ENCODE assay signal across 12 mouse cellular contexts in the genomic region with DNA sequence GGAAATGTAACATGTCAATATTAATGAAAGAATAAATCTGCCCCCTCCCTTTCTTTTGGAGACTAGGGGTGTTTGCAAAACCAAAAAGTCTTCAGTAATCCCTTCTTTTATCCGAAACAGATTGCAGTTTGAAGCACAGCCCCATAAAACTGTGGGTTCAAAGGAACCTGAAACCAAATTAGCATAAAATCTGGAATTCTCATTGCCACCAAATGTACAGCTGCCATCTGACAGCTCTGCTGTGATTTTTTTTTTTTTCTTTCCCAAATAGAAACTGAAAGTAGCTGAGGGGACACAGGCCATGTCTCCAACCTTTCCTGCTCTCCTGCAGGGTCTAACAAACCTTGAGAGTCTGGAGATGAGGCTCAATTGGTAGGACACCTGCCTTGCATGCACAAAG.
"Had no signal": no experiment of that assay in that cellular context is flagged by ENCODE, and none has a peak within 500 bp of the region (broad histone marks: within the 10 kb centered on the region; RNA-seq: fewer than 3 reads in every experiment).

No protein-coding gene starts in this region.

- H3K27me3 ChIP-seq: limb, embryonic 13.5 days; liver, embryonic 13.5 days had no signal

- H3K9ac ChIP-seq: limb, embryonic 13.5 days; liver, embryonic 13.5 days had no signal

- H3K27ac ChIP-seq: kidney, postnatal 0 days; limb, embryonic 13.5 days; liver, embryonic 13.5 days had no signal

- DNase-seq: kidney, postnatal 25 days; left cerebral cortex, postnatal 4 days; liver, embryonic 13.5 days; lung, adult 2 months; lung, postnatal 14 days; lung, postnatal 4 days; midbrain, embryonic 14.5 days; thymus, adult 18-20 months; thymus, postnatal 36 days had no signal

- H3K4me1 ChIP-seq: liver, embryonic 13.5 days had no signal

- H3K36me3 ChIP-seq: limb, embryonic 13.5 days; liver, embryonic 13.5 days had no signal

- H3K4me2 ChIP-seq: limb, embryonic 13.5 days; liver, embryonic 13.5 days; midbrain, embryonic 11.5 days had no signal

- H3K4me3 ChIP-seq: limb, embryonic 13.5 days; liver, embryonic 13.5 days had no signal

- H3K9me3 ChIP-seq: liver, embryonic 13.5 days had no signal
